Mouse (Mus musculus) left cerebral cortex, postnatal 25 days (tissue): ENCODE data around the gene AF067061. TPM values are rescaled to one million over a fixed set of nuclear protein-coding genes. Genes with fewer than 3 reads are reported as not detected.

Experiments used
- total RNA-seq, 2 experiments: library from RNA; stranded (reverse); gene quantifications; 2 replicates each; pipeline ENCODE4 v1.2.3; 2021

AF067061 gene
- total RNA-seq, 2 experiments from 2014 or later, result not detected

Other genes starting within 250 kb of the AF067061 start
- gene Gm36079, start 236.1 kb upstream of the AF067061 start, total RNA-seq, result not detected
- gene Gm21188, start 210.9 kb upstream of the AF067061 start, total RNA-seq, result not detected
- not detected for gene Gm20767, start 122.9 kb upstream of the AF067061 start, total RNA-seq
- gene Gm21818, start 90.7 kb upstream of the AF067061 start, total RNA-seq, result not detected
- gene Gm21762, start 47.2 kb upstream of the AF067061 start, total RNA-seq, result not detected
- not detected for gene Gm21731, start 24.0 kb upstream of the AF067061 start, total RNA-seq
- not detected for gene BC147527, start 37.3 kb downstream of the AF067061 start, total RNA-seq
- gene Tcstv3, start 53.8 kb downstream of the AF067061 start, total RNA-seq, result not detected